Mouse (Mus musculus): ENCODE measurements around the gene Crat. TPM values are rescaled to one million over a fixed set of nuclear protein-coding genes. Genes with fewer than 3 reads are reported as not detected.

Gene Crat
- polyA plus RNA-seq, 1 experiment from 2014 or later, result 24.0 TPM

- DNase-seq (ENCODE audit: low spot score) (peak; percentile 94), ATAC-seq (replicated peaks; ENCODE audit: insufficient number of reproducible peaks, low FRiP score, low TSS enrichment, low read depth) (peak; percentile 49)
- Histone ChIP-seq H3K27ac (replicated peaks; ENCODE audit: low read depth, low read length) (no peak within 1 kb of the TSS), H3K9ac (replicated peaks; ENCODE audit: low read length) (peak within 1 kb of the TSS; percentile 85), H3K9me3 (replicated peaks; ENCODE audit: control insufficient read depth, low read length) (no peaks in the 10 kb centered on the region), H3K4me2 (ENCODE audit: low read depth, low read length) (peak within 1 kb of the TSS; percentile 87), H3K4me1 (ENCODE audit: control insufficient read depth, insufficient read depth, low read length) (peaks cover 10% of the 10 kb centered on the region; the same call in 1 of the 2 replicates), H3K27me3 (ENCODE audit: control insufficient read depth, insufficient read depth, low read length) (no peaks in the 10 kb centered on the region), H3K36me3 (replicated peaks; ENCODE audit: control insufficient read depth, insufficient read depth, low read depth, low read length) (no peaks in the 10 kb centered on the region), H3K4me3 (ENCODE audit: low read depth, low read length) (peak within 1 kb of the TSS; percentile 75)
- 3% methylated on average over 71 of the region's 73 CpGs for WGBS
These were observed 56.8 kb downstream of the Crat start, which contains the start of gene Sh3glb2 for GRCm38 (mm10) chr2:30358533-30359531. Gene Sh3glb2 (minus strand): TSS chr2:30359337.

- Histone ChIP-seq H3K4me1 (ENCODE audit: control insufficient read depth, insufficient read depth, low read length) (peaks cover 10% of the 10 kb centered on the region; the same call in 1 of the 2 replicates), H3K27ac (replicated peaks; ENCODE audit: low read depth, low read length) (no peak overlapping the region), H3K4me3 (ENCODE audit: low read depth, low read length) (peak overlapping the region; percentile 75), H3K27me3 (ENCODE audit: control insufficient read depth, insufficient read depth, low read length) (no peaks in the 10 kb centered on the region), H3K9me3 (replicated peaks; ENCODE audit: control insufficient read depth, low read length) (no peaks in the 10 kb centered on the region), H3K9ac (replicated peaks; ENCODE audit: low read length) (peak overlapping the region; percentile 18), H3K36me3 (replicated peaks; ENCODE audit: control insufficient read depth, insufficient read depth, low read depth, low read length) (no peaks in the 10 kb centered on the region), H3K4me2 (ENCODE audit: low read depth, low read length) (peak overlapping the region; percentile 87)
- ATAC-seq (replicated peaks; ENCODE audit: insufficient number of reproducible peaks, low FRiP score, low TSS enrichment, low read depth), result no peak
- DNase-seq (ENCODE audit: low spot score), result peak; percentile 38
- 50% methylated on average over 8 of the region's 8 CpGs for WGBS
These were observed 57.8 kb downstream of the Crat start for GRCm38 (mm10) chr2:30357552-30358510.

GRCm38 (mm10) chr2:30356906-30357305, 58.7 kb downstream of the Crat start:
- no peak overlapping the region for H3K9ac ChIP-seq (replicated peaks; ENCODE audit: low read length)
- no peaks in the 10 kb centered on the region for H3K27me3 ChIP-seq (ENCODE audit: control insufficient read depth, insufficient read depth, low read length)
- H3K4me3 ChIP-seq (ENCODE audit: low read depth, low read length), result no peak overlapping the region
- 64% methylated on average over 9 of the region's 9 CpGs for WGBS
- no peak overlapping the region for H3K27ac ChIP-seq (replicated peaks; ENCODE audit: low read depth, low read length)
- no peak for DNase-seq (ENCODE audit: low spot score)
- ATAC-seq (replicated peaks; ENCODE audit: insufficient number of reproducible peaks, low FRiP score, low TSS enrichment, low read depth), result no peak
- H3K9me3 ChIP-seq (replicated peaks; ENCODE audit: control insufficient read depth, low read length), result no peaks in the 10 kb centered on the region
- H3K4me1 ChIP-seq (ENCODE audit: control insufficient read depth, insufficient read depth, low read length), result peaks cover 10% of the 10 kb centered on the region; the same call in 1 of the 2 replicates
- no peak overlapping the region for H3K4me2 ChIP-seq (ENCODE audit: low read depth, low read length)
- H3K36me3 ChIP-seq (replicated peaks; ENCODE audit: control insufficient read depth, insufficient read depth, low read depth, low read length), result no peaks in the 10 kb centered on the region; the same call in 1 of the 2 replicates

DNA sequence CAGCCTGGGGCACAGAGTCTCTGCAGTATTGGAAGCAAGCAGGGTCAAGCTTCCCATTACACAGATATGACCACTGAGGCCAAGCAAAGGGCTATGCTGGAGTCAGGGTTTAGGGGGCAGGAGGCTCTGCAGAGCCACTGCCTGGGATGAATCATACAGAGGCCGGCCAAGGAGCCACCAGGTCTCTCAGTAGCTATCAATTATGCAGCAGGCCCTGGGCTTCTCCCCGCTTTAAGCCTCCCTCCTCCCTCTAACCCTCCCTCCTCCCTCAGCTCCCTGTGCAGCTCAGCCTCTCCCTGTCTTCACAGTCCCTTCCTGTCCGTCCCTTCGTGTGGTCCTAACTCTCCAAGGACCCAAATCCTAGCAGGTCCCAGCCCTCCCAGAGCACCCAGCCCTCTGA, 59.3 kb downstream of the Crat start:
- no peaks in the 10 kb centered on the region; the same call in 1 of the 2 replicates for H3K36me3 ChIP-seq (replicated peaks; ENCODE audit: control insufficient read depth, insufficient read depth, low read depth, low read length)
- DNase-seq (ENCODE audit: low spot score) (no peak), ATAC-seq (replicated peaks; ENCODE audit: insufficient number of reproducible peaks, low FRiP score, low TSS enrichment, low read depth) (no peak)
- no peak overlapping the region for H3K9ac ChIP-seq (replicated peaks; ENCODE audit: low read length)
- WGBS, result 58% methylated on average over 4 of the region's 4 CpGs
- H3K4me1 ChIP-seq (ENCODE audit: control insufficient read depth, insufficient read depth, low read length), result peaks cover 10% of the 10 kb centered on the region; the same call in 1 of the 2 replicates
- H3K4me3 ChIP-seq (ENCODE audit: low read depth, low read length), result no peak overlapping the region
- no peak overlapping the region for H3K27ac ChIP-seq (replicated peaks; ENCODE audit: low read depth, low read length)
- H3K4me2 ChIP-seq (ENCODE audit: low read depth, low read length), result no peak overlapping the region
- H3K27me3 ChIP-seq (ENCODE audit: control insufficient read depth, insufficient read depth, low read length), result no peaks in the 10 kb centered on the region
- no peaks in the 10 kb centered on the region for H3K9me3 ChIP-seq (replicated peaks; ENCODE audit: control insufficient read depth, low read length)

- no peak overlapping the region for H3K4me2 ChIP-seq (ENCODE audit: low read depth, low read length)
- no peak overlapping the region for H3K9ac ChIP-seq (replicated peaks; ENCODE audit: low read length)
- 65% methylated on average over 4 of the region's 4 CpGs for WGBS
- DNase-seq (ENCODE audit: low spot score), result no peak
- H3K27ac ChIP-seq (replicated peaks; ENCODE audit: low read depth, low read length), result no peak overlapping the region
- no peaks in the 10 kb centered on the region for H3K27me3 ChIP-seq (ENCODE audit: control insufficient read depth, insufficient read depth, low read length)
- peaks cover 10% of the 10 kb centered on the region; the same call in 1 of the 2 replicates for H3K4me1 ChIP-seq (ENCODE audit: control insufficient read depth, insufficient read depth, low read length)
- H3K4me3 ChIP-seq (ENCODE audit: low read depth, low read length), result no peak overlapping the region
- ATAC-seq (replicated peaks; ENCODE audit: insufficient number of reproducible peaks, low FRiP score, low TSS enrichment, low read depth), result no peak
- H3K36me3 ChIP-seq (replicated peaks; ENCODE audit: control insufficient read depth, insufficient read depth, low read depth, low read length), result no peaks in the 10 kb centered on the region; the same call in 1 of the 2 replicates
- no peaks in the 10 kb centered on the region for H3K9me3 ChIP-seq (replicated peaks; ENCODE audit: control insufficient read depth, low read length)
These were observed 59.8 kb downstream of the Crat start for GRCm38 (mm10) chr2:30355861-30356260.

DNA sequence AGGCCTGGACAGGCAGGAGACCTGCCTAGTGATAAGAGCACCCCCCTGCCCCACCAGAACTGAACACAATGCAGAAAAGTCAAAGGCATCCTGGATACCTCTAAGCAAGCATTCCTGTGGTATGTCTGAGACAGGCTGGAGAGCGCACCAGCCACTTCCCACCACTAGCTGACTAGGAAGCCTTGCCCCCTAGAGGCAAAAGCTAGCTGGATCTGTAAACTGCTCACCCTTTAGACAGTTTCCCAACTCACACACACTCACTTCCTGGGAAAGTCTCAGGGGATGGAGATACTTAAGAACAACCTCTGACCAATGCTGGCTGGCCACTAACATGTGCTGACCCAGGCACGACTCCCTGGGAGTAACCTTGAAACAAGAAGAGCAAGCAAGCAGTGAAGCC, 64.5 kb downstream of the Crat start:
- H3K27me3 ChIP-seq (ENCODE audit: control insufficient read depth, insufficient read depth, low read length), result no peaks in the 10 kb centered on the region
- H3K9me3 ChIP-seq (replicated peaks; ENCODE audit: control insufficient read depth, low read length), result no peaks in the 10 kb centered on the region
- WGBS, result 73% methylated on average over 2 of the region's 2 CpGs
- no peaks in the 10 kb centered on the region for H3K4me1 ChIP-seq (ENCODE audit: control insufficient read depth, insufficient read depth, low read length)
- no peak overlapping the region for H3K4me3 ChIP-seq (ENCODE audit: low read depth, low read length)
- no peak overlapping the region for H3K9ac ChIP-seq (replicated peaks; ENCODE audit: low read length)
- no peak overlapping the region for H3K4me2 ChIP-seq (ENCODE audit: low read depth, low read length)
- H3K36me3 ChIP-seq (replicated peaks; ENCODE audit: control insufficient read depth, insufficient read depth, low read depth, low read length), result peaks cover 5% of the 10 kb centered on the region
- ATAC-seq (replicated peaks; ENCODE audit: insufficient number of reproducible peaks, low FRiP score, low TSS enrichment, low read depth) (no peak), DNase-seq (ENCODE audit: low spot score) (peak; percentile 25)
- H3K27ac ChIP-seq (replicated peaks; ENCODE audit: low read depth, low read length), result no peak overlapping the region
